Mouse (Mus musculus) heart, embryonic 14.5 days (tissue): ENCODE results near the gene Cypt2. TPM values are rescaled to one million over a fixed set of nuclear protein-coding genes. Genes with fewer than 3 reads are reported as not detected.
"Not testable (repeated sequence)": the region's sequence is repeated elsewhere in the genome, so short reads cannot be mapped to it uniquely, and the experiment has no call there.

Source experiments
- ATAC-seq: fragments of 200-750 bp; cut with Nextera tagmentation; 2 replicates; pipeline ENCODE4 v1.8.0; 2017; ENCODE audit warnings: low read depth, moderate TSS enrichment; ENCODE audit not compliant: insufficient number of reproducible peaks, insufficient read depth, low FRiP score
- H3K27ac ChIP-seq, 2 experiments: fragments of 200-500 bp in 1 of 2; fragments of 300-500 bp in 1 of 2; sonication (generic) in 1 of 2; replicated peaks in 1 of 2; 2 replicates each; pipeline ENCODE4 v1.5.1; 2012 to 2014; ENCODE audit warnings: low read depth in 2 of 2, low read length in 2 of 2, control low read depth in 1 of 2, mild to moderate bottlenecking in 1 of 2, mixed read lengths in 1 of 2; ENCODE audit not compliant: control insufficient read depth in 1 of 2, insufficient read depth in 1 of 2
- H3K27me3 ChIP-seq: fragments of 300-500 bp; sonication (generic); 2 replicates; pipeline ENCODE4 v1.6.1; 2014; ENCODE audit warnings: mild to moderate bottlenecking, low read length, control low read depth; ENCODE audit not compliant: control insufficient read depth, insufficient read depth
- H3K36me3 ChIP-seq: fragments of 300-500 bp; sonication (generic); 2 replicates; pipeline ENCODE4 v1.6.1; 2014; ENCODE audit warnings: mild to moderate bottlenecking, control low read depth, low read length, mixed read lengths; ENCODE audit not compliant: control insufficient read depth, insufficient read depth
- H3K4me1 ChIP-seq, 2 experiments: fragments of 200-500 bp in 1 of 2; fragments of 300-500 bp in 1 of 2; sonication (generic) in 1 of 2; 2 replicates each; pipeline ENCODE4 v1.6.1; 2012 to 2014; ENCODE audit warnings: low read length in 2 of 2, control low read depth in 1 of 2, mixed read lengths in 1 of 2; ENCODE audit not compliant: control insufficient read depth in 2 of 2, insufficient read depth in 2 of 2
- H3K4me2 ChIP-seq: fragments of 300-500 bp; sonication (generic); 2 replicates; pipeline ENCODE4 v1.6.1; 2014; ENCODE audit warnings: mild to moderate bottlenecking, low read length
- H3K4me3 ChIP-seq, 2 experiments: fragments of 200-500 bp in 1 of 2; fragments of 300-500 bp in 1 of 2; sonication (generic) in 1 of 2; 2 replicates each; pipeline ENCODE4 v1.5.1; 2012 to 2014; ENCODE audit warnings: low read length in 2 of 2, mild to moderate bottlenecking in 2 of 2, control low read depth in 1 of 2, low read depth in 1 of 2, moderate library complexity in 1 of 2; ENCODE audit not compliant: control insufficient read depth in 1 of 2, insufficient read depth in 1 of 2
- H3K9ac ChIP-seq: fragments of 300-500 bp; sonication (generic); 2 replicates; pipeline ENCODE4 v1.6.1; 2014; ENCODE audit warnings: mild to moderate bottlenecking, low read length
- H3K9me3 ChIP-seq: fragments of 300-500 bp; sonication (generic); 2 replicates; pipeline ENCODE4 v1.6.1; 2016; ENCODE audit warnings: low read length, control low read depth; ENCODE audit not compliant: control insufficient read depth
- WGBS: fragments of 180-500 bp; shearing (Covaris S2); extraction: QIAGEN DNeasy Blood & Tissue Kit; methylation state at CpG from one replicate; pipeline ENCODE4 v1.1.7; 2014; 5-methylcytosine and 5-hydroxymethylcytosine counted together
- polyA plus RNA-seq: library from polyadenylated mRNA; unstranded; fragments of >200 nt; fragmentation: Nextera tagmentation; extraction: Ambion mirVana; gene quantifications from 2 replicates; pipeline ENCODE4 v1.2.1, GENCODE M21; 2014

Gene Cypt2
- polyA plus RNA-seq, result not detected in 2 replicates

GRCm38 (mm10) chrX:105499472-105499871 is at the start of gene Cypt2:
Gene Cypt2 (plus strand): TSS chrX:105499772.
- H3K4me2 ChIP-seq, H3K36me3 ChIP-seq, H3K27me3 ChIP-seq, H3K9ac ChIP-seq, H3K27ac ChIP-seq, H3K4me3 ChIP-seq, ATAC-seq, H3K4me1 ChIP-seq, H3K9me3 ChIP-seq: not testable (repeated sequence)
- WGBS, result 82% methylated on average over 4 of the region's 4 CpGs

- Histone ChIP-seq H3K4me2 (no peak overlapping the region), H3K4me1 (no peaks in the 10 kb centered on the region), H3K27me3 (no peaks in the 10 kb centered on the region), H3K9ac (no peak overlapping the region), H3K27ac (no peak overlapping the region), H3K9me3 (no peaks in the 10 kb centered on the region), H3K36me3 (no peaks in the 10 kb centered on the region), H3K4me3 (no peak overlapping the region)
- no peak for ATAC-seq
- WGBS, result 69% methylated on average over 6 of the region's 6 CpGs
Measured at GRCm38 (mm10) chrX:105546234-105546633, 46.7 kb downstream of the Cypt2 start.
